Mouse (Mus musculus) layer of hippocampus, adult 2 months (tissue): ENCODE measurements around the gene Bmp4. TPM values are rescaled to one million over a fixed set of nuclear protein-coding genes. Genes with fewer than 3 reads are reported as not detected.

Experiments
- DNase-seq, 2 experiments: peaks; one replicate each; pipeline ENCODE4 v3.0.0; 2022; ENCODE audit warnings: low spot score in 2 of 2
- H3K27ac ChIP-seq: fragments of 200-600 bp; 2 replicates; pipeline ENCODE4 v1.8.1; 2022
- H3K4me3 ChIP-seq: fragments of 200-600 bp; 2 replicates; pipeline ENCODE4 v1.8.1; 2022; ENCODE audit warnings: mild to moderate bottlenecking
- CTCF ChIP-seq: fragments of 200-600 bp; conservative IDR thresholded peaks from 2 replicates; pipeline ENCODE4 v1.8.1; 2022; ENCODE audit warnings: antibody characterized with exemption, mild to moderate bottlenecking, moderate library complexity
- total RNA-seq, 2 experiments: library from RNA; stranded (reverse); gene quantifications; 2 replicates each; pipeline ENCODE4 v1.2.3; 2021

Gene Bmp4
- total RNA-seq, 2 experiments from 2014 or later = 3.0 to 3.2 TPM

GRCm38 (mm10) chr14:46398091-46398695, 7.7 kb upstream of the Bmp4 start:
- Histone ChIP-seq H3K4me3 (no peak overlapping the region), H3K27ac (no peak overlapping the region)
- no peak for TF ChIP-seq CTCF
- no peak for DNase-seq

DNA sequence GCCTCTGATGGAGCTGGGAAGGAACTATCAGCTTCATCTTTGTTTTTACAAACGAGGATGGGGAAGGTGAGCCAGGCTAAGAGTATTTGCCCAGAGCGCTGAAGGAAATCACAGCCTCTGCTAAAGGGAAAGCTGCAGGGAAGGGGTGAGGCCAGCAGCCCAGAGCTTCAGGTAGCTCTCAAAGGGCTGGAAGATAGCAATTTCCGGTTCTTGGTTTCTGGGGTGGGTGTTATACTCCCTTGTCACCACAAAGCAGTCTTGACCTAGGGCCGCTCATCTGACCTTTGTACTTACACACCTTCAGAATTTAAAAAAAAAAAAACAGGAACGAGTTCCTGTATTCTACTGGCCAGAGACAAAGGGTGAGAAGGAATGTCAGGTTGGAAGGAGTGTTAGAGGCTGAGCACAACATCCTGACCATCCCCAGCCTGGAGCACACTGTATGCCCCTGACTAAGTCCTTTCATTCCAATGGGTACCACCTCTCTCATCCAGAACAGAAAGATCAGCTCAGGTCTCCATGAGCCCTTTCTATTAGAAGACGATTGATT, 1.2 kb upstream of the Bmp4 start:
- no peak overlapping the region for H3K27ac ChIP-seq
- no peak for DNase-seq
- H3K4me3 ChIP-seq = no peak overlapping the region
- TF ChIP-seq CTCF = no peak

GRCm38 (mm10) chr14:46389438-46390248, 826 bp downstream of the Bmp4 start:
- TF ChIP-seq CTCF = no peak
- no peak overlapping the region for H3K27ac ChIP-seq
- no peak for DNase-seq
- no peak overlapping the region for H3K4me3 ChIP-seq

DNA sequence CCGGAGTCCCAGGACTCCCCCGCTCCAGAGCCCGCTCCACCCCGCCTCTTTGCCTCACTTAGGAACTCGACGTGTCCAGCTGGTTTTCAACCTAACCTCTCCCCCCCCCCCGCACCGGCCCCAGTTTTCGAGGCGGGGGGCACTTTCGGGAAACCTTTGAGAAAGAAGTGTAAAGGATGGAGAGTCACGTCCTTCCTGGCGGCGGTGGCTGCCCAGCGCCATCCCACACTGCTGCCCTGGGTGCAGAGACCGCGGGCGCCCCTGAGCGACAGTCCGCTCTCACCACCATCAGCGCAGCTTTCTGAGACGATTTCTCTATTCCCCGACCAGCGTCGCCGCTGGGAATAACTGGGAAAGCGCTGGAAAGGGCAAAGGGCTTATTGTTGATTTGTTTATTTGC, 1.8 kb downstream of the Bmp4 start:
- Histone ChIP-seq H3K4me3 (peak overlapping the region; percentile 17; the same call in 1 of the 2 replicates), H3K27ac (no peak overlapping the region)
- DNase-seq = no peak
- peak; percentile 40 for TF ChIP-seq CTCF

GRCm38 (mm10) chr14:46387821-46388481, 2.5 kb downstream of the Bmp4 start:
- Histone ChIP-seq H3K4me3 (peak overlapping the region; percentile 26; the same call in 1 of the 2 replicates), H3K27ac (no peak overlapping the region)
- TF ChIP-seq CTCF = no peak
- DNase-seq = no peak

DNA sequence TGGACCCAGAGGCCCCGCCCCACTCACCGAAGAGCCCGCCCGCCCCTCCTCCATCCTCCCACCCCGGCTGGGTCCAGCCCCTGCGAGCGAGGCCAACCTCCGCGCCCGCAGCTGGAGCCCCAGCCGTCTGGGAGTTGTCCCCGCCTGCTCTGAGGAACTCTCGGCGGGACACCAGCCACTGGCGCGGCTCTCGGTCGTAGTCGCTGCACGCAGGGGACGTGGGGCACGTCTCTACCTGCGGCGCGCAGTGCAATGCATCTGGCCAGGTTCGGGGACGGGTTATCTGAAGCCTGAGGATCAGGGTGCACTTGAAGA, 3.2 kb downstream of the Bmp4 start:
- H3K27ac ChIP-seq = no peak overlapping the region
- no peak for TF ChIP-seq CTCF
- peak overlapping the region; percentile 49 for H3K4me3 ChIP-seq
- DNase-seq = peak in 1 of 2 experiments; percentile 18

- DNase-seq = no peak
- Histone ChIP-seq H3K27ac (0 out of 2 replicates have a peak overlapping the region, but pooled peaks have one; percentile 10), H3K4me3 (peak overlapping the region; percentile 49)
- TF ChIP-seq CTCF = no peak
These were observed 3.8 kb downstream of the Bmp4 start for GRCm38 (mm10) chr14:46386478-46387356.

GRCm38 (mm10) chr14:46385701-46386477, 4.6 kb downstream of the Bmp4 start:
- no peak for DNase-seq
- no peak for TF ChIP-seq CTCF
- H3K27ac ChIP-seq = no peak overlapping the region
- H3K4me3 ChIP-seq = peak overlapping the region; percentile 31

DNA sequence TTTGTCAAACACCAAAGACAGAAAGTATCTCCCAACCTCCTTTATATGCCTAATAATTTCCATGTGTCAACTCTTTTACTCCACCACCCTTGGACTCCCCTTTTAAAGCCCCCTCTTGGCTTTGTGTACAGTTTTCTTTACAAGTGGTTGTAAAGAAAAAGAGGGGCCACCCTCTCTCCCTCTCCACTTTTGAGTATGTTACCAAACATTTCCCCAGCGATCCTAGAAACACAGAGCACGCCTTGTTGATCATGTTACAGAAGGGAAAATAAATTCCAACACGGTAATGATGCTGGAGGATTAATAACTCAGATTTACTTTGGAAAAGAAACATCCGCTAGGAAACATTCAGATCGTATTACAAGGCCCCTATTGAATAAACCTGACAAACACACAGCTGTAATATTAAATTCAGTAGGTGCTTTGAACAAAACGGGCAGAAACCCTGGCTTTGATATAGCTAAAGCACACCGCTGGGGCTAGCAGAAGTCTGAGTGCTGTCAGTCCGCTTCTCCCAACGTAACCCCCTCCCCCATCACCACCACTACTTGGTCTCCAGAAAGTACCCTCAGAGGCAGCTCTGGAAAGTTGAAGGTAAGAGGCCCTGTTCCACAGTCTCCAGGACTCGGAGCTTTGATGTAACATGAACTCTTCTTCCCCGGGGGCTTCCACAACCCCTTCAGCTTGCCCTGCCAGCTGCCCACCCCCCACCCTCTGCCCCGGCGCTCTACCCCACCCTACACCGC, 5.3 kb downstream of the Bmp4 start:
- DNase-seq = no peak

GRCm38 (mm10) chr14:46381457-46381856, 9.0 kb downstream of the Bmp4 start:
- H3K27ac ChIP-seq = no peak overlapping the region
- no peak overlapping the region for H3K4me3 ChIP-seq
- no peak for TF ChIP-seq CTCF
- no peak for DNase-seq

More for the DNA sequence above, 5.3 kb downstream of the Bmp4 start:
- H3K4me3 ChIP-seq = no peak overlapping the region
- no peak for TF ChIP-seq CTCF
- H3K27ac ChIP-seq = no peak overlapping the region

- Histone ChIP-seq H3K27ac (no peak overlapping the region), H3K4me3 (no peak overlapping the region; the same call in 1 of the 2 replicates)
- no peak for DNase-seq
- peak; percentile 39 for TF ChIP-seq CTCF
These were observed 10.2 kb downstream of the Bmp4 start for GRCm38 (mm10) chr14:46380286-46380721.
